Mouse (Mus musculus): Measurements from ENCODE around the gene Wdr5.
"Not testable (repeated sequence)": the region's sequence is repeated elsewhere in the genome, so short reads cannot be mapped to it uniquely, and the experiment has no call there.

Gene Wdr5

DNA sequence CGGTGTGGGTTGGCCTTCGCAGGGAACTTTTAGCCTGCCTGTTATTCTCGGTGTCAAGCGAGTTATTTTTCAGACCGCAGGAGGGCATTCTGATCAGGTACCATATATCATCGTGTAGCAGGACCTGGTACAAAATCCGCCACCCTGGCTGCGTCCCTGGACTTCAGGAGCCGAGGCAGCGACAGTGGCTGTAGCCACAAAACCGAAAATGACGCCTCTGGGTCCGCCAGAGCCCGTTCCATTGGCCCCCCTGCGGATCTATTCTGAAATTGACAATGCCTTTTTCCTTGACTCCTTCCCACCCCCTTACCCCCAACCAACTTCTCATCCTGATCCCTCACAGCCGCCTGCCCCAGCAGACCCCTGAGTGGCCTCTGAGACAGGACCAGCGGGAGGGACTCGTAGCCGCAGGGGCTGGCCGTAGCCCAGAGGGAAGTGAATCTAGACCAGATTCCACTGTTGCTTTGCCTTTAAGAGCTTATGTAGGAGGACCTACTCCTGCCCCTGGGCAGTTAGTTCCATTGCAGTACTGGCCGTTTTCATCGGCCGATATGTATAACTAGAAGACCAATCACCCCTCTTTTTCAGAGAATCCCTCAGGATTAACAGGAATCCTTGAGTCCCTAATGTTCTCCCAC, 18.4 kb upstream of the Wdr5 start:
- no peak for DNase-seq (ENCODE audit: low read depth in 1 of 2, low spot score in 2 of 2)

GRCm38 (mm10) chr2:27504113-27504885, 10.7 kb upstream of the Wdr5 start:
- DNase-seq (ENCODE audit: low read depth in 1 of 2, low spot score in 2 of 2), result no peak

- DNase-seq (ENCODE audit: low read depth in 1 of 2, low spot score in 2 of 2), result no peak
Measured at GRCm38 (mm10) chr2:27505539-27505938, 9.4 kb upstream of the Wdr5 start.

GRCm38 (mm10) chr2:27506658-27507057, 8.3 kb upstream of the Wdr5 start:
- DNase-seq (ENCODE audit: low read depth in 1 of 2, low spot score in 2 of 2), result not testable (repeated sequence)

DNA sequence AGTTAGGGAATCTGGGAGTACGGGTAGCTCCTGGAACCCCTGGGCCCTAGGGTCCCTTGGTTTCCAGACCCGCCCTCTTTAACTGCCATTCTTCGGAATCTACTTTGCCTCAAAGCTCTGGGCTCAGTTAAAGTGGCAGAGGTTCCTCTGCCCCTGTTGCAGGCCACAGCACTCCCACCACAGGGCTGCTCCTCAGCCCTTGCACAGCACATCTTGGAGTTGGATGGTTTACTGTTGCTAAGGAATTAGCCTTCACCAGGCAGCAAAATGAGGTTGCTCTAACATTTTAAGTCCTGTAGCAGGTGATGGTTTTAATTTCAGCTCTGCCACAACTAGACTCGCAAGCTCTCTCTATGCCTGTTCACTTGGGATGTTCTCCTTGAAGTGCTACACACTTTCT, 7.4 kb upstream of the Wdr5 start, which contains the start of gene Brd3:
Brd3 (minus strand) TSS at position 101 of the 400 bp plus-strand sequence.
- no peak for DNase-seq (ENCODE audit: low read depth in 1 of 2, low spot score in 2 of 2)

- DNase-seq (ENCODE audit: low read depth in 1 of 2, low spot score in 2 of 2), result no peak
Measured at GRCm38 (mm10) chr2:27510706-27511105, 4.3 kb upstream of the Wdr5 start.

DNA sequence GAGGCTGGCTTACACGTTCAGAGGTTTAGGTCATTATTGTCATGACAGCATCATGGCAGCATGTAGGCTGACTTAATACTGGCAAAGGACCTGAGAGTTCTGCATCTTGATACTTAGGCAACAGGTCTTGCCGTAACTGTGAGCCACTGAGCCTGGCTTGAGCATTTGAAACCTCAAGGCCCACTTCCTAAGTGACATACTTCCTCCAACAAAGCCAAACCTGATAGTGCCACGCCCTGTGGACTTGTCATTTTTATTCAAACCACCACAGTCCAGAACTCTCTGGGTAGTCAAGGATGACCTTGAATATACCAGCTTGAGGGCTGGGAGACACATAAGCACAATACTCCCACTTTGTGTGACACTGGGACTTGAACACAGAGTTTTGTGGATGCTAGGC, 2.0 kb upstream of the Wdr5 start:
- DNase-seq (ENCODE audit: low read depth in 1 of 2, low spot score in 2 of 2), result peak in 1 of 2 experiments; percentile 7

DNA sequence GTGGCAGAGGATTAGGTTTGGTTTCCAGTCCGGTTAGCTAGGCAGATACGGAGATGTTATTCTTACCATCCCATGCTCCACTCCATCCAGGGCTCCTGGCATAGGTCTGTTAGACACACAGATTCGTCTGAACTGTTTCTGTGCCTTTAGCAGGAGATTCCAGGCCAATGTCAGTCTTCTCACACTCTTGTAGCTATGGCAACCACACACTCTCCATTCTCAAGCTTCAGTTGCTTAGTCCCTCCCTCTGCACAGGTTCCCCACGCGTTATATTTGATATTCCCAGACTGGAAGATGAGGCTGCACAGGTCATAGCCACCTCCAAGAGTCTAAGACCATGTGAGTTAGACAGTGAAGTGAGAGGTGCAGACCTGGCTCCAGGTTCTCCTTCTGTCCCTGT, 1.1 kb upstream of the Wdr5 start:
- no peak for DNase-seq (ENCODE audit: low read depth in 1 of 2, low spot score in 2 of 2)

GRCm38 (mm10) chr2:27515341-27516166, 597 bp downstream of the Wdr5 start:
- DNase-seq (ENCODE audit: low read depth in 1 of 2, low spot score in 2 of 2), result no peak

DNA sequence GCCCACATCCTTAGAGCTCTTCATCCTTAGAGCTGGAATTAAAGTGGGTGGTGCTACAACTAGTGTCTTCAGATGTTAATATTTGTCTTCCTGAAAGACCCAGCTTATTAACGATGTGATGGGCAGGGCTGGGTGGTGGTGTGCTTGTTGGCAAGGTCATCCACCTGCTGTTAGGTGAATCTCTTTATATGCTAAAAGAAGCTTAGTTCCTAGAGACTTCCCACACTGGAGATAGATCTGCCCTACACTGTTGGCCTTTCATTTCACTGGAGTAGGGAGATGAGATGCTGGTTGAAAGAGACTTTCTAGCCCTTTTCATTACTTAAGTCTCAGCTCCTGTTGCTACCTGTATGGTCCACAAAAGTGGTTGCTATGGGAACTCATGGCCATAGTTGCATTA, 1.3 kb downstream of the Wdr5 start:
- DNase-seq (ENCODE audit: low read depth in 1 of 2, low spot score in 2 of 2), result no peak

DNA sequence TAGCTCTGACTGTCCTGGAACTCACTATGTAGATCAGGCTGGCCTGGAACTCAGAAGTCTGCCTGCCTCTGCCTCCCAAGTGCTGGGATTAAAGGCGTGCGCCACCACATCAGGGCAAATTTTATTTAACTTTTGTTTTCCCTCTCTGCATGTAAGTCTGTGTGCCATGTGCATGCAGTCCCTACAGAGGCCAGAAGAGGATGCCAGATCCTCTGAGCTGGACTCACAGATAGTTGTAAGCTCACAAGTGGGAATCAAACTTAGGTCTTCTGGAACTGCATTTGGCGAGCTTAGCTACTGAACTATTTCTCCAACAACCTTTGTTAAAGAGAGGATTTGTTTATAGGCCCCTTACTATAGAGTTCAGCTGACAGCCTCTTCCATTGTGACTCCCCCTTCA, 3.3 kb downstream of the Wdr5 start:
- DNase-seq (ENCODE audit: low read depth in 1 of 2, low spot score in 2 of 2), result no peak

- DNase-seq (ENCODE audit: low read depth in 1 of 2, low spot score in 2 of 2), result not testable (repeated sequence)
Measured at GRCm38 (mm10) chr2:27538455-27539330, 23.7 kb downstream of the Wdr5 start.

GRCm38 (mm10) chr2:27539336-27539735, 24.4 kb downstream of the Wdr5 start:
- DNase-seq (ENCODE audit: low read depth in 1 of 2, low spot score in 2 of 2), result no peak

DNA sequence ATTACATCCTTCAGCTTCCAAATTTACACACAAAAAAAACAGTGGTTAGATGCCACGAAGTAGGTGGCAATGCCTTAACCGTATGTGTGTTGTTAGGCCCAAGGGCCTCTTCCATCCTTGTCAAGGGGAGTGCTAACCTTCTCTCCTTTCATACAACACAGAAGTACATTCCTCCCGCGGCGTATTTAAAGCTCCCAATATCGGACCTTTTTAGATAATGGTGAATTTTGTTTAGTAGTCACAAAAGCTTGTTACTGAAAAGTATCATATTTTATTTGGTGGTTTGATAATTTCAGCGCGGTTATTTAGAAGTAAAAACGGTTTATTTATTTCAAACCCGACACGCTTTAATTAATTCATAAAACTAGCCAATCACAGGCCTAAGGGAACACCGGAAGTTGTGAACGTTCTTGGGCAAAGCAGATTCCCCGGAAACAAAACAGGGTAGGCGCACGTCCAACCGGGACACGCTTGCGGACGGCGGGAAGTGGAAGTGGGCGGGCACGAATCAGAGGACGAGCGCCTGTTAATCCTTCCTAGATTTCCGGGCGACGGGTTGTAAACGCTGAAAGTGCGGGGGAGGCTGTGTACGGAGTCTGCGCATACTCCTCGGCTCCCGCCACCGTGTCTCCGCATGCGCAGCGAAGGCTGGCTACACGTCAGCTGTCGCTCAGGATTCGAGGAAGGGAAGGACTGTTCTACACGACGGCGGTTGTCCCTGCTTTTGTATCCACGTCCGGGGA, 25.0 kb downstream of the Wdr5 start:
- peak; percentile 92 to 94 for DNase-seq (ENCODE audit: low read depth in 1 of 2, low spot score in 2 of 2)

DNA sequence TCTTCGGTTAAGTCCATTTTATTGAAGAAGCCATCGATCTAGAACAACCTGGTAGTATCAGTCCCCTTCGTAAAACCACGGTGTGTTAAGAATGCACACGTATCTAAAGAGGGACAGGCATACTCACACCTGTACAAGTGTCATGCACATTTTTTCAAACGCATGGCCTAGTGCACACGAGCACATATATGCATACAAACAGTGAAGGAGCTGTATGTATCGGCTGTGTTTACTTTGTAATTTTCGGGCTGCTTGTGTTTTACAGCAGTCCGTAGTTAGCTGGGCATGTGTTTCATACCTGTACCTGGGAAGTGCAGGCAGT, 25.5 kb downstream of the Wdr5 start:
- no peak for DNase-seq (ENCODE audit: low read depth in 1 of 2, low spot score in 2 of 2)

GRCm38 (mm10) chr2:27541225-27541624, 26.3 kb downstream of the Wdr5 start:
- DNase-seq (ENCODE audit: low read depth in 1 of 2, low spot score in 2 of 2), result no peak

DNA sequence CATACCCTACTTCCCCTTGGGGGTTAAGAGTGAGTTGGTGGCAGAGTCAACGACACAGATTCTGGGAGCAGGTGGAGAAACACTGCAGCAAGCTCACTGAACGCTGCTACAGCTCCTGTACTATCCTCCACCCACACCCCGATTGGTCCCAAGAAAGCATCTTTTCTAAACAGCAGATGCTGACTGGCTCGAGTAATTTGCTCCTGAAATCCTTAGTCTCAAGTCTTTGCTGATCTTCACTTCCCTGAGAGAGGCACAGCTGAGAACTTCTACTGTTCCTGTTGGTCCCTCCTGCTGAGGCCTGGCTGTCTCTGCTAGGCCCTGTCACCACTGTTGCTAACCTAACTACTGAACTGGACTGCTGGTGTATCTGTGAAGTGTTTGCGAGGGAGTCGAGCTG, 29.7 kb downstream of the Wdr5 start:
- DNase-seq (ENCODE audit: low read depth in 1 of 2, low spot score in 2 of 2), result no peak

DNA sequence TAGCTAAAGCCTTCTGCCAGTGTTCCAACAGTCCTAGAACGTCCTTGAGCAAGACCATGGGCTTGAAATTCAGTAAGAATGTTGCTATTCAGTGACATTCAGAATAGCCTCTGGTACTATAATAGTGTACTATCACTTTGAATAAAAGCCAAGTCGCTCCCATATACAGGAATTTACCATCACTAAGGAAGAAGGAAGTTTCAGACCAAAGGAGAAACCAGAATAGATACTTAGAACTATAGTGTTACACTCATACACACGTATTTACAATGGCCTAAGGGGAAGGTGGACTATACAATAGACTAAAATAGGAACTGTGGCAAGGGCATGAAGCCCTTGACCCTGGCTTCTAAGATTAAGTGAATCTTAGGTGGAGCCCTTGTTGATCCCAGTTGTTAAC, 30.6 kb downstream of the Wdr5 start:
- DNase-seq (ENCODE audit: low read depth in 1 of 2, low spot score in 2 of 2), result not testable (repeated sequence)

GRCm38 (mm10) chr2:27546041-27546440, 31.1 kb downstream of the Wdr5 start:
- DNase-seq (ENCODE audit: low read depth in 1 of 2, low spot score in 2 of 2), result not testable (repeated sequence)

DNA sequence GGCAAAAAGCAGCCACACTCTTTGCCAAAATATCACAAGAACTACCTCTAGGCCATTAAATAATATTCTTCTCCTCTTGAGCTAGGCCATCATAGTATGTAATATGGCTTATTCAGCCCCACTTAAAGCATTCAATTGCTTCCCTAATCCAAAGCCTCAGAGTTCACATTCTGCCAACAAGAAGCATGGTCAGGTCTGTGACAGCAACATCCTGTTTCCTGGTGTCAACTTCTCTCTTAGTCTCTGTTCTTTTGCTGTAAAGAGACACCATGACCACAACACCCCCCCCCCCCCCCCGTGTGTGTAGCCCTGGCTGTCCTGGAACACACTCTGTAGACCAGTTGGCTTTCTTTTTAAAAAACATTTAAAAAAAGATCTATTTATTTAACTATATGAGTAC, 32.4 kb downstream of the Wdr5 start:
- DNase-seq (ENCODE audit: low read depth in 1 of 2, low spot score in 2 of 2), result no peak
